Mouse (Mus musculus): ENCODE results near the gene Nsd1.

Gene Nsd1

GRCm38 (mm10) chr13:55255052-55255652, 45.6 kb downstream of the Nsd1 start:
- no peak for DNase-seq (ENCODE audit: low spot score)

- DNase-seq (ENCODE audit: low spot score): no peak
Measured at GRCm38 (mm10) chr13:55258651-55259050, 49.1 kb downstream of the Nsd1 start.

GRCm38 (mm10) chr13:55261521-55261920, 51.9 kb downstream of the Nsd1 start:
- DNase-seq (ENCODE audit: low spot score): no peak

- no peak for DNase-seq (ENCODE audit: low spot score)
Measured at GRCm38 (mm10) chr13:55262096-55262495, 52.5 kb downstream of the Nsd1 start.

GRCm38 (mm10) chr13:55277203-55277602, 67.6 kb downstream of the Nsd1 start:
- no peak for DNase-seq (ENCODE audit: low spot score)

GRCm38 (mm10) chr13:55277646-55278045, 68.1 kb downstream of the Nsd1 start:
- no peak for DNase-seq (ENCODE audit: low spot score)

- no peak for DNase-seq (ENCODE audit: low spot score)
Measured at GRCm38 (mm10) chr13:55288854-55289253, 79.3 kb downstream of the Nsd1 start.

- no peak for DNase-seq (ENCODE audit: low spot score)
Measured at GRCm38 (mm10) chr13:55296760-55297159, 87.2 kb downstream of the Nsd1 start.

- DNase-seq (ENCODE audit: low spot score): no peak
Measured at GRCm38 (mm10) chr13:55300913-55301312, 91.3 kb downstream of the Nsd1 start.

- DNase-seq (ENCODE audit: low spot score): no peak
Measured at GRCm38 (mm10) chr13:55312028-55312630, 102.5 kb downstream of the Nsd1 start.

GRCm38 (mm10) chr13:55313051-55313450, 103.5 kb downstream of the Nsd1 start:
- DNase-seq (ENCODE audit: low spot score): no peak

- DNase-seq (ENCODE audit: low spot score): no peak
Measured at GRCm38 (mm10) chr13:55314891-55315412, 105.4 kb downstream of the Nsd1 start.

GRCm38 (mm10) chr13:55318351-55318750, 108.8 kb downstream of the Nsd1 start:
- DNase-seq (ENCODE audit: low spot score): no peak

GRCm38 (mm10) chr13:55319931-55320533, 110.5 kb downstream of the Nsd1 start, which contains the start of gene Prelid1:
Prelid1 (plus strand) TSS chr13:55320500.
- DNase-seq (ENCODE audit: low spot score): no peak

- DNase-seq (ENCODE audit: low spot score): peak; percentile 69
Measured at GRCm38 (mm10) chr13:55321434-55322129, 112.0 kb downstream of the Nsd1 start, which contains the start of gene Rab24. Rab24 (minus strand) TSS chr13:55321946.

GRCm38 (mm10) chr13:55322130-55322825, 112.7 kb downstream of the Nsd1 start:
- DNase-seq (ENCODE audit: low spot score): no peak

GRCm38 (mm10) chr13:55325596-55325995, 116.0 kb downstream of the Nsd1 start:
- DNase-seq (ENCODE audit: low spot score): no peak

- no peak for DNase-seq (ENCODE audit: low spot score)
Measured at GRCm38 (mm10) chr13:55327169-55327568, 117.6 kb downstream of the Nsd1 start.

- peak; percentile 41 for DNase-seq (ENCODE audit: low spot score)
Measured at GRCm38 (mm10) chr13:55327633-55328032, 118.1 kb downstream of the Nsd1 start.

- no peak for DNase-seq (ENCODE audit: low spot score)
Measured at GRCm38 (mm10) chr13:55328171-55328570, 118.6 kb downstream of the Nsd1 start.

- no peak for DNase-seq (ENCODE audit: low spot score)
Measured at GRCm38 (mm10) chr13:55328641-55329040, 119.1 kb downstream of the Nsd1 start.

- no peak for DNase-seq (ENCODE audit: low spot score)
Measured at GRCm38 (mm10) chr13:55329109-55329682, 119.6 kb downstream of the Nsd1 start.

Measured in ovary, postnatal 10 days (tissue).